In the genomic region with DNA sequence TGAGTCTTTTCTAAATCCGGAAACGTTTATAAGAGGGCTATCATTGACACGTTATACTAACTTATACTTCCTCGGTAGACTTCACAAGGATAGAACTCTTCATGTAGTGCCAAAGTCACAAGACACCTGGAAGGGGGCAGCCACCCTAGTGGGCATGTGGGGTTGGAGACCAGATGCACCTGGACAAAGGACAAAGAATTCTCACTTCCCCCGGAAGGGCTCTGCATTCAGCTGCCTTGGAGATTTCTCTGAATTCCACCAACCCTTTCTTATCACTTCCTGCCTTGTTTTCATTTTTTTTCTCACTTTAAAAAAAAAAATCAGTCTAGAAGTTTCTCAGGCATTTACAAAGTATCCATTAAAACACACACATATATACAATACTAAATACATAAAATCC, we compare ENCODE assay signal across 9 mouse cellular contexts. TPM values are rescaled to one million over a fixed set of nuclear protein-coding genes. Genes with fewer than 3 reads are reported as not detected.
DNase-seq lines count a peak whose midpoint lies in the region; ATAC-seq and TF ChIP-seq lines count a peak whose summit lies in the region.
"Had no signal": no experiment of that assay in that cellular context is flagged by ENCODE, and none has a peak within 500 bp of the region (broad histone marks: within the 10 kb centered on the region; RNA-seq: fewer than 3 reads in every experiment).

No protein-coding gene starts in this region.

- H3K36me3 ChIP-seq in kidney, embryonic 16.5 days (ENCODE audit: insufficient read depth, low read length) = no peaks in the 10 kb centered on the region
- H3K36me3 ChIP-seq in thymus, adult 2 months (ENCODE audit: control insufficient read depth, insufficient read depth, low read length) = no peaks in the 10 kb centered on the region
- H3K36me3 ChIP-seq: limb, embryonic 15.5 days had no signal

- no peak overlapping the region for H3K4me3 ChIP-seq in kidney, embryonic 16.5 days (ENCODE audit: low read length)
- no peak overlapping the region for H3K4me3 ChIP-seq in thymus, adult 2 months (ENCODE audit: control insufficient read depth, insufficient read depth, low read length)

- WGBS in kidney, embryonic 16.5 days = 59% methylated on average over 5 of the region's 5 CpGs
- WGBS in thymus, adult 2 months = 40% methylated on average over 5 of the region's 5 CpGs

- ATAC-seq in kidney, embryonic 16.5 days (ENCODE audit: low FRiP score, low TSS enrichment) = no peak

- TF ChIP-seq POLR2A in thymus, adult 2 months (IDR thresholded peaks at IDR 0.05; ENCODE audit: control insufficient read depth, extremely low read depth, insufficient read depth, low read length, poor library complexity) = no peak

- TF ChIP-seq CTCF in thymus, adult 2 months (IDR thresholded peaks at IDR 0.05; ENCODE audit: borderline replicate concordance, control insufficient read depth, extremely low read depth, insufficient read depth, low read length, poor library complexity) = no peak

- no peaks in the 10 kb centered on the region for H3K9me3 ChIP-seq in kidney, embryonic 16.5 days (ENCODE audit: low read length)
- H3K9me3 ChIP-seq: limb, embryonic 15.5 days had no signal

- no peak overlapping the region for H3K9ac ChIP-seq in kidney, embryonic 16.5 days (replicated peaks; ENCODE audit: low read length)

- DNase-seq in embryo, embryonic 10.5 days (ENCODE audit: low spot score) = peak; percentile 22
- no peak for DNase-seq in embryo, embryonic 10 days (ENCODE audit: low spot score)
- no peak for DNase-seq in kidney, postnatal 25 days
- peak; percentile 3 for DNase-seq in thymus, adult 2 months
- no peak for DNase-seq in thymus, postnatal 10 days (ENCODE audit: low spot score in 2 of 2)
- peak; percentile 8 for DNase-seq in thymus, postnatal 4 days
- no peak for DNase-seq in urinary bladder, postnatal 14 days (ENCODE audit: low spot score)

- no peak overlapping the region; the same call in 1 of the 2 replicates for H3K4me2 ChIP-seq in kidney, embryonic 16.5 days (replicated peaks; ENCODE audit: low read depth, low read length)

- peaks cover 21% of the 10 kb centered on the region; the same call in 1 of the 2 replicates for H3K4me1 ChIP-seq in kidney, embryonic 16.5 days (ENCODE audit: insufficient read depth, low read length)
- peaks cover 17% of the 10 kb centered on the region for H3K4me1 ChIP-seq in thymus, adult 2 months (replicated peaks; ENCODE audit: control insufficient read depth, insufficient read depth, low read length)

- H3K27me3 ChIP-seq in kidney, embryonic 16.5 days (ENCODE audit: insufficient read depth, low read length) = no peaks in the 10 kb centered on the region
- peaks cover 9% of the 10 kb centered on the region for H3K27me3 ChIP-seq in thymus, adult 2 months (ENCODE audit: control insufficient read depth, insufficient read depth, low read length)
- H3K27me3 ChIP-seq: limb, embryonic 15.5 days had no signal

- peak overlapping the region; percentile 57 for H3K27ac ChIP-seq in kidney, embryonic 16.5 days (ENCODE audit: low read length)
- H3K27ac ChIP-seq in thymus, adult 2 months (ENCODE audit: control insufficient read depth, insufficient read depth, low read length) = no peak overlapping the region

RNA-seq across cellular contexts. Expression of a gene that starts 0.9 kb away (rescaled TPM):
- polyA plus RNA-seq in kidney, embryonic 16.5 days (2015; fragmentation: Nextera tagmentation; extraction: Ambion mirVana) = 147 and 155 TPM in 2 replicates
- 5.6 and 5.7 TPM in 2 replicates for polyA plus RNA-seq in thymus, adult 2 months (2012; rRNA removed)

Comparison
In these comparisons a context has a peak if more than half of its experiments do, and no peak if none do; other contexts are left out.
1. DNase-seq: peak in embryo, embryonic 10.5 days (single experiment), thymus, adult 2 months (single experiment) and thymus, postnatal 4 days (single experiment); none in embryo, embryonic 10 days (single experiment), kidney, postnatal 25 days (0 of 2), thymus, postnatal 10 days (0 of 2) and urinary bladder, postnatal 14 days (single experiment).
2. RNA of a gene that starts 0.9 kb away (polyA plus RNA-seq): 147 to 155 TPM in kidney, embryonic 16.5 days; 5.6 to 5.7 TPM in thymus, adult 2 months; every median in the first group is over 10 times any median in the second.